Mouse (Mus musculus) frontal cortex, adult (tissue): ENCODE data around the gene Xylb.
A peak's percentile ranks its signal among the peaks of the same experiment; 100 is the strongest.

ENCODE experiments used
- ATAC-seq: cut with Nextera tagmentation; 2 replicates; pipeline ENCODE4 v1.9.2; 2017; ENCODE audit warnings: mild to moderate bottlenecking, moderate library complexity, mixed read lengths; ENCODE audit not compliant: low TSS enrichment

Xylb gene

GRCm38 (mm10) chr9:119401801-119402214, 44.6 kb downstream of the Xylb start, which contains the start of gene Acvr2b:
TSS of gene Acvr2b (plus strand) at chr9:119402118.
- ATAC-seq: peak; percentile 78

- peak; percentile 42 for ATAC-seq
These were observed 45.4 kb downstream of the Xylb start for GRCm38 (mm10) chr9:119402253-119403235.

GRCm38 (mm10) chr9:119403236-119403641, 46.1 kb downstream of the Xylb start:
- 0 out of 2 replicates have a peak, but pooled peaks have one; percentile 2 for ATAC-seq

- no peak for ATAC-seq
These were observed 46.9 kb downstream of the Xylb start for GRCm38 (mm10) chr9:119404090-119404489.

- ATAC-seq: no peak
These were observed 50.7 kb downstream of the Xylb start for GRCm38 (mm10) chr9:119407884-119408283.

GRCm38 (mm10) chr9:119408898-119409664, 51.9 kb downstream of the Xylb start:
- peak; percentile 85 for ATAC-seq

GRCm38 (mm10) chr9:119409864-119410263, 52.7 kb downstream of the Xylb start:
- no peak for ATAC-seq

GRCm38 (mm10) chr9:119418025-119418424, 60.8 kb downstream of the Xylb start:
- ATAC-seq: no peak

GRCm38 (mm10) chr9:119419852-119420438, 62.8 kb downstream of the Xylb start:
- ATAC-seq: no peak

GRCm38 (mm10) chr9:119425217-119425975, 68.2 kb downstream of the Xylb start:
- 0 out of 2 replicates have a peak, but pooled peaks have one; percentile 20 for ATAC-seq

- no peak for ATAC-seq
These were observed 68.8 kb downstream of the Xylb start for GRCm38 (mm10) chr9:119425976-119426415.

GRCm38 (mm10) chr9:119426483-119426882, 69.3 kb downstream of the Xylb start:
- ATAC-seq: no peak

- peak; percentile 94 for ATAC-seq
These were observed 73.1 kb downstream of the Xylb start for GRCm38 (mm10) chr9:119430311-119430710.

GRCm38 (mm10) chr9:119435855-119436254, 78.7 kb downstream of the Xylb start:
- ATAC-seq: no peak

- no peak for ATAC-seq
These were observed 80.9 kb downstream of the Xylb start for GRCm38 (mm10) chr9:119438065-119438464.

- ATAC-seq: peak; percentile 69
These were observed 81.4 kb downstream of the Xylb start for GRCm38 (mm10) chr9:119438498-119439000.
